Mouse (Mus musculus) frontal cortex, postnatal 14 days (tissue): ENCODE results near the gene Il23a.
"Not testable (repeated sequence)": the region's sequence is repeated elsewhere in the genome, so short reads cannot be mapped to it uniquely, and the experiment has no call there.

ENCODE experiments used
- DNase-seq, 2 experiments: peaks; one replicate each; pipeline ENCODE4 v3.0.0; 2022; ENCODE audit warnings: low spot score in 2 of 2

Gene Il23a

DNA sequence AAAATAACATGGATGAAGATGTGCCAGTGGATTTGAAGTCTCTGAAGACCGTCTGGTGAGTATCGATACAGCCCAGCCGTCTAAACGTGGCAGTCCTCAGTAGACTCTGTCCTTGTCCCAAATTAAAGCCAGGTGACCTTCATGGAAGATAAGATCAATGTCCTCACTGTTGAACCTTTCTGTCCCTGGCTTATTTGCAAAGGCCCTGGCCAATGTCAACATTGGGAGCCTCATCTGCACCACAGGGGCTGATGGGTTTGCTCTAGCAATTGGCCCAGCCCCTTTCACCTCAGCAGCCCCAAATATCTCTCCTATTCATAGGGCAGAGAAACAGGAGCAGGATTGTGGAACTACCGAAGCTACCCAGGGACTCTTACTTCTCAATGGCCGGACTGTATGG lies 30.2 kb downstream of the Il23a start, which contains the start of gene Apof:
Apof (plus strand) TSS at position 301 of the 400 bp plus-strand sequence.
- DNase-seq, result no peak

DNA sequence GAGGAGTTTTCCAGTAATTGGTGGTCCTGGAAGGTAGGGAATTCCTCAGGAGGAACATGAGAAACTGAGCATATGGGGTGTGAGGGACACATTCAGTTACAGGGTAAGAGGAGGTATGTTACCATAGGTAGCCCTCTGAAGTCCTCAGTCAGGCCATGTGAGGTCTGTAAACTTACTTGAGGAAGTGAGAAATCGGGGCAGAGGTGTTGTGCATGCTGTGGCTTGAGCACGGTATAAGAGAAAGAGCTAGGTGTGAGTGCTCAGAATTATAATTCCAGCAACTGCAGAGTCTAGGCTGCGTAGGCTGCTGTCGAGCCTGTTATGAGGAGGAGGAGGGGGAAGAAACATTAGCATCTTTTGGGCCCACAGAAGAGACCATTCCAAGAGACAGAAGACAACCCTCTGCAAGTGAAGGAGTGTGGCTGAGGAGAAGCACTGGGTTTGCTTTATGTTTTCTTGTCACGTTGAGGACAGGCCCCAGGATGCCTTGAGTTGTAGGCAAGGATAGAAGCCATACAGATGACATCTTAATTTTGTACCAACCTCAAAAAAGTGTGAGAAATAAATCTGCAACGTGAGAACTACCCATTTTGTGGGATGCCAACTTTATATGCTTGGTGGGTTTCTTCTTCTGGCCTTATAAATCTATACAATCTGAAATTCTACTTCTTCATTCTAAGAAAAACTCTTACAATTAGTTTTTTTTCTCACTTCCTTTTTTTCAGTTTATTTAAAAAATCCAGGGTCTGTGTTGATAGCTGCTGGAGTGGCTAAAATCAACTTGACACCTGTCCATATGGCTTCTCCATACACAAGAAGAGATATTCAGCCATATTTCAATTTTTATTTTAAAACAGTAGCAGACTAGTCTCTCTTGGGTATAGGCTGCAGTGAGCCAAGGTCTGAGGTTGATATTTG lies 34.9 kb downstream of the Il23a start:
- no peak for DNase-seq

DNA sequence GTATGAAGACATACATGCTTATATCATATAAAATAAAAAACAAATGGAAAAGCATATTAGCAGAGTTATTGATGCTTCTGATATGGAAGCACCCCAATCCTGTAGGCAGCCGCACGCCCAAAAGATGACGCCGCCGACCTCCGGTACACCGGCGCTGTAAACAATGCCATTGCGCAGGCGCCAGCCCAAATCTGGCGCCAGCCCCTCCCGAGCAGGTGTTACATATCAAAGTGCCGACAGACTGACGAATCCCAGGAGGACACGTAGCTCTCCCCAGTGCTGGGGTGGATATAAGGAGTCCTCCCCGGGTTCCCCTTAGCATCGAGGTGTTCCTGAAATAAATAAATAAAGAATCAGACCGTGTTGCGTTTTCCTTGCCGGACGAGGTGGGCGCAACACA lies 36.3 kb downstream of the Il23a start:
- no peak for DNase-seq

DNA sequence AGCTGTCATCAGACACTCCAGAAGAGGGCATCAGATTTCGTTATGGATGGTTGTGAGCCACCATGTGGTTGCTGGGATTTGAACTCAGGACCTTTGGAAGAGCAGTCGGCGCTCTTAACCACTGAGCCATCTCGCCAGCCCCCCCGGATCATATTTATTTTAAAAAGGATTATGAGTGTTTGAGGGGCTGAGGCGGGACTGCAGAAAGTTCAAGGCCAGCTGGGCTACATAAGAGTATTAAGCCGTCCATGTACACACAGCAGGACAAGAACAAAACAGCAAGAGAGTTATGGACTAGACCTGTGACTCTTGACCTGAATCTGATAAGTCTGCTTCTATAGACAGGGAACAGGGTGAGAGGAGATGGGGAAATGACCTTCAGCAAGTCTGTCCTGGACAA lies 38.2 kb downstream of the Il23a start:
- DNase-seq, result not testable (repeated sequence)

DNA sequence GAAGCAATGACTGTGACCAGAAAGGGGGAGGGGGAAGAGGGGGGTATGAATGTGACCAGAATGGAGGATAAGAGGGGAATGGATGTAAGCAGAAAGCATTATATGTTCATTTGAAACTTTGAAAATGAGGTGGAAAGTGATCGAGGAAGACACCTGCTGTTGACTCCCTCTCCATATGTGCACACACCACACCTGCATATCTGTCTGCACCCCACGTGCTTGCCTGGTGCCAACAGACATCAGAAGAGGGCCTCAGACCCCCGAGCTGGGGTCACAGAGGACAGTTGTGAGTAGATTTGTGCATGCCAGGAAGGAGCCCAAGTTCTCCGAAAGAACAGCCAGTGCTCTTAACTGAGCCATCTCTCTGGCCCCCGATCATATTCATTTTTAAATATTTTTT lies 38.6 kb downstream of the Il23a start:
- DNase-seq, result no peak

DNA sequence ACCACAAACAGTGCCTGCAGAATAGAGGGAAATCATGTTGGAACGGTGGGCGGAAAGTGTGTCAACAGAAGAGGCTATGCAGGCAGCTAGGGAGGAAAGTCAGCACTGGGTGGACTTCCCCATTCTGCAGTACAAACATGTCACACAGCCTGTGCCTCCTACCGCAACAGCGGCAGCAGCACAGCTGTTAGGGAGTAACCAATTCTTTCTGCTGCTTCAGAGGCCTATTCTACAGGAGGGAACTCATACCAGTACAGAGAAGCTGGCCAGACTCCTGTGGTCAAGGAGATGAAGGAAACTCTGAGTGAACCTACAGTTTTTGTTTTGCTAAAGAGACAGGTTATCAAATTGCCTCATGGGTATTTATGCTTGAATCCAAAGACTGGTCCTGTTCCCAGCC lies 39.6 kb downstream of the Il23a start:
- DNase-seq, result no peak

DNA sequence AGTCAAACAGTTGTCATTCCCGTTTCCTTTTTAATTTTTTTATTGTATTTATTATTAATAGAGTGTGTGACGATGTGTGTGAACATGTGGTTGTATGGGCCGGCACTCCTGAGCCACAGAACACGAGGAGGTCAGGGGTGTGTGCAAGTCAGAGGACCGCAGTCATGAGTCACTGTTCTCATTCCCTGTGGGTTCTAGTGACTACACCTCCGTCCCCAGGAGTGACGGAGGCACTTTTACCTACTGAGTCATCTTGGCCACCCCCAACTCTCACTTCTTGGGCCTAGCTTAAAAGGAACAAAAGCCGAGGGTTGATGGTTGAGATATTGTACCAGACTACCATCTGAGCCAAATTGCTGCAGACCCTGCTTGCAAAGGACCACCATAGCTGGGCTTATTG lies 42.2 kb downstream of the Il23a start:
- no peak for DNase-seq

DNA sequence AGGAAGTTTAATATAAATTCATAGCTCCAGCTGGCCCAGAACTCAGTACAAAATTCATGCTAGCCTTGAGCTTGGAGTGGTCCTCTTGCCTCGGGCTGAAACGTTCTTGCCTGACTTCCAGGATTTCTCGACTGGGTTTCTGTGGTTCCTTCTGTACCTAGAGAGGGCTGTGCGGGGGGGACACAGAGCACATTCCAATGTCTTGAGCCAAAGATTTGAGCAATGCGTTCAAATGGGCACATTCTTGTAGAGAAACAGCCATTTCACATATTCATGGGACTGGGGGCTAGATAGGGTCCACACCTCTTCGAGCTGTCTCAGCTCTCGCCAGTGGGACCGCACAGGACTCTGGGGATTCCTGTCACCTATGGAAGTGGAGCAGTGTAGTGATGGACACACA lies 42.6 kb downstream of the Il23a start:
- no peak for DNase-seq

DNA sequence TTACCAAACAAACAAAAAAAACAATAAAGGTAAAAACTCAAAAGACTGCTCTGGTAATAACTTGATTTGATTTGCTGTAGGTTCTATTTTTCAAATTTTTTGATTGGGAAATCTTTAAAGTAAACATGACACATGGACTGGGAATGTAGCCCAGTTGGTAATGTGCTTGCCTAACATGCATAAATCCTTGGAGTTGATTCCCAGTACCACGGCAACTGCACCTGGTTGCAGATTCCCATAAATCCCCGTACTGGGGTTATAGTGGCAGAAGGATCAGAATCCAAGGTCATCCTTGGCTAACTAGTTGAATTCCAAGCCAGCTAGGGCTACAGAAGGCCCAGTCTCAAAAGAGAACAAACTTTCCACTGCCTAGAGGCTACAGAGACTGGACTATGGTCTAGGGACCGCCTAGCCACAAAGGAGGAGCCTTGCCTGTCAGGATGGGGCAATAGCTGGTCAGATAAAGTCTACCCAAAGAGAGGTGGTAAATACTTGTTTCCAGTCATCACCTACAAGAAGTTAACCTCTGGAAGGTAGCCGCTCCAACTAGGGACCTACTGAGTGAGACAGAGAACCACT lies 44.8 kb downstream of the Il23a start, which contains the start of gene Apon:
Apon (plus strand) TSS at position 420 of the 579 bp plus-strand sequence.
- no peak for DNase-seq

DNA sequence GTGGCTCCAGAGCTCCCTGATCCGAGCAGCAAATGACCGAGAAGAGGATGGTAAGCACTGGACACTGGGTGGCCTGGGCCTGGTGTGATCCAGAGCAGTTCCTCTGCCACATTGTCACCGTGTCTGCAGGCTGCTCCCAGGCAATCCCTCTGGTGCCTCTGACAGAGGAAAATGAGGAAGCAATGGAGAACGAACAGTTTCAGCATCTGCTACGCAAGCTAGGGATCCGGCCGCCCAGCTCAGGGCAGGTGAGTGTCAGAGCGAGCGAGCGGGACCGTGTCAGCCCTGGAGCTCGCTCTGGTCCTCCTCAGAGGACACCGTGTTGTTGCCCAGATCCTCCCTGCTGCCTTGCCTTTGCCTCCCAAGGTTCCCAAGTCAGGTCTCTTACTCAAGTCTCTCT lies 48.0 kb downstream of the Il23a start:
- DNase-seq, result no peak

DNA sequence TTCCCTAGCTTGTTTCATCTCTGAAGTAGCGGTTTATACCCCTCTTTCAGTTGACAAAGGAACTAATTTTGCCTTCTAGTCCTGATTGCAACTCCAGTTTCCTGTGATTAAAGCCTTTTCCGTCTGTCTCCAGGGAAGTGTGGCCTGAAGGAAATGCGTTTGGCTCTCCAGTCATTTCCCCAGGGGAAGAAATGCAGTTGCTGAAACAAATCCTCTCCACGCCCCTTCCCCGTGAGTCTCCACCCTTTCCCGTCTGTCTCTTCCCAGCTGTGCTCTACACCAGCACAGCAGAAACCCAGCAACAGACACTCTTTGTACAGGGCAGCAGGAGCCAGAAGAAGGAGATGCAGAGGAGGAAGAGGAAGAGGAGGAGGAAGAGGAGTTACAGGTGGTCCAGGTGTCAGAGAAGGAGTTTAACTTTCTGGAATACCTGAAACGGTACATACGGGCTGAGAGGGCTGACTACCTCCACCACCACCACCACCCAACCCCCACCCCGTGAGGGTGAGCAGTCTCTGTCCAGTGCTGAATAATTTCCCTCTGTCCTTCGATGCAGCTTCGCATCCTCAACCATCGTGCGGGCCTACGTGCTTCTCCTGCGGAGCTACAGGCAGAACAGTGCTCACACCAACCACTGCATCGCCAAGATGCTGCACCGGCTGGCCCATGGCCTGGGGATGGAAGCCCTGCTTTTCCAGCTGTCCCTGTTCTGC lies 51.4 kb downstream of the Il23a start:
- DNase-seq, result no peak
